Mouse (Mus musculus) right cerebral cortex, postnatal 4 days (tissue): ENCODE data around the gene Rtkn2.
"Not testable (repeated sequence)": the region's sequence is repeated elsewhere in the genome, so short reads cannot be mapped to it uniquely, and the experiment has no call there.

ENCODE experiments used
- DNase-seq: peaks from one replicate; pipeline ENCODE4 v3.0.0-alpha.2; 2022

The Rtkn2 gene

DNA sequence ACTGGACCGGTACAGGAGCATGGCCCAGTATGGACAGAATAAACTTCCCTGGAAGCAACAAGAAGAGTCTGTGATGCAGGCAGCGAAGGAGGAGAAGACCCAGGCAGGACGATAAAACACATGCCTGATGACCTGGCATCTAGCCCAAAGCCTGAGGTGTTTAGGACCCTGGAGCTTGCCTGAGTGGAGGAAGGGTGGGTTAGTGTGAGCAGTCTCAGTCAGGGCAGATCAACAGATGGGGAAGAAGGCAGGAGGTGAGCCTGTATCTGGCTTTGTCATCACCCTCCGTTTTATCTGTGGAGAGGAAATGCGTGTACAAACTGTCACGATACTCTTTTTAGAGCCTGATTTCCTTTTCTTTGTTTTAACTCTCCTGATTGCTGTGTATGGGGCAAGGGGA lies 102.3 kb downstream of the Rtkn2 start:
- DNase-seq, result no peak

DNA sequence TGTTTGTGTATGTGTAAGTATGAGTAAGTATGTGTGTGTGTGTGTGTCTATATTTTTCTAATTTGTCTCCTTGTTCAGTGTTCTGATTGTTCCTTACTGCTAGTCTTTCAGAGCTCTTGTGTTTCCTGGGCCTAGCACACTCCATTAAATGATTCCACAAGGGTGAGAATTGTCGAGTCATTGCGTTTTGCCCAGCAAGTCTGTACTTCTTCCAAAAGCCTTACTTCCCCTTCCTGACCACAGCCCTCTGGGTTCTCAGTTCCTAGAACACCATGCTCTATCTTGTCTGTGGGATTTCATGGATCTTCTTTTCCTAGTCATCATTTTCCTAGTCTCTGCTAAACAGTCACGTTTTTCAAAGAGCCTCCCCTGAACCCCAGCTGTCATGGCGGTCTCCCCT lies 106.2 kb downstream of the Rtkn2 start:
- DNase-seq, result no peak

DNA sequence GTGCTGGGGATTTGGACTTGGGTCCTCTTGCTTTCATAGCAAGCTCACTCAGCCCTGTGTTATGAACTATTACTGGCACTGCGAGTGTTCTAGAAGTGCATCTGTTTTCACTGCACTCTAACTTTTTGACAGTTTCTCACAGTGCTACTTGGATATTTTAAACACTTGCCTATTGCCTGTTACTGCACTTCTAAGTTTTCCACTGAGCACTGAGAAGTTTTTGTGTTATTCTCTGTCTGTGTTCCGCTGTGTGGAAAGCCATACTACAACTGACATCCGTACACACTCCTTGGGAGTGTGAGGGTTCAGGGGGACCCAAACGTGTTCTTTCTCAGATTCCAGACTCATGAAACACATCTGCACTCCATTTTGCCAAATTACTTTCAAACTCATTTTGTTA lies 107.6 kb downstream of the Rtkn2 start:
- DNase-seq, result no peak

DNA sequence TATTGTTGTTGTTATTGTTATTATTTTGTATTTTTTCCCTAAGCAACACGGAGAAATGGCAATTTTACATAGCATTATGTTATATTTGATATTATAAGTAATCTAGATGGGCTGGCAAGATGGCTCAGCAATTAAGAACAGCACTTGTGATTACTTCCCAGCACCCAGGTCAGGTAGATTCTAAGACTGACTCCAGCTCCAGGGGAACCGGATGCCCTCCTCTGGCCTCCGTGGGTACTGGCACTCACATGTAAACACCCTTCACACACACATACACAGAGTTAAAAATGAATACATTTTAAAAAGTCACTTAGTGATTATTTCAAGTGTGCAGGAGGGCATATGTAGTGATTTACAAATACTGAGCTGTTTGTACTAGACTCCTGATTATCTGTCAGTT lies 108.4 kb downstream of the Rtkn2 start:
- DNase-seq, result no peak

DNA sequence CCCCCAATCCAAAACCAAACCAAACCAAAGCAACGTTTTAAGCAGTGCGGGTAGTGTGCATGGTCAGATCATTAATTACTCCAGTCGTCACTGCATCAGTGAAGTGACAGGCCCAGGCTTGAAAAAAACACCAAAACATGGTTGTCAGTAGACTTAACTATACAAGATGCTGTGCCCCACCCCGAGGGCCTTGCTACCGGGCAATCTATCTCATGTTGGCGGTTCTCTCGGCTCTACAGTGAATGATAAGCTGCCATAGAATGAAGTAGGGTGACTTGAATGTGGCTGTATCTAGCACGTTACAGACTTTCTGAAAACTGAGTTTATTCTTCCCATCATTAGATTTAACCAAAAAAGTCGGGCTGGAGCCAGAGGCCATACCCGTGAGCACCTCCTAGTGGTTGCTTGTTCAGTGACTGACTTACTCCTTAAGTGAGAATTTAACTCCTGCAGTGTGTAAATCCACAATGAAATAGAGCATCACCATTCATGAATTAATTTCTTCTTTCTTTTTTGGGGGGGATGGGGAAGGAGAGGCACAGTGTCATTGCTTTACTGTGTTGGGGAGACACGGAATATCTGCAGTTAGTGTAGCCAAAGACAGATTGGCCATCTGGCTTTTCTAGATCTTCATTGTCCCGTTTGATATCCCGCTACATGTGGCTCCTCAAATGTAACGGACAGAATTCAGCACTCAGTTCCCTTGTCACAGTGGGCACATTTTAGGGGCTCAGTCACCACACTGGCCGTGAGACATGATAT lies 110.2 kb downstream of the Rtkn2 start:
- no peak for DNase-seq

DNA sequence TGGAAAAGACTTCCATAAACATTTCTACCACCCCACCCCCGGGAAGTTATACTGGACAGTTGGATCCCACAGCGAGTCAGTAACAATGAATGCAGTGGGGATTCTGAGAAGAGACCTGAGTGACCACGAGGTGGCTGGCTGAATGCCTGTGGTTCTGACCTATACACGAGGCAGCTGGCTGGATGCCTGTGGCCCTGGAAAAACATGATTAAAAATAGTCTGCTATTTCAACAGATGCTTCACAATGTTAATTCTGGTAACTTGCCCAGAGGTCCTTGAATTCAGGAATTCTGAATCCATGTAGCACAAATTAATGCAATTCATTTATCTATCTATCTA lies 110.8 kb downstream of the Rtkn2 start:
- peak; percentile 19 for DNase-seq

DNA sequence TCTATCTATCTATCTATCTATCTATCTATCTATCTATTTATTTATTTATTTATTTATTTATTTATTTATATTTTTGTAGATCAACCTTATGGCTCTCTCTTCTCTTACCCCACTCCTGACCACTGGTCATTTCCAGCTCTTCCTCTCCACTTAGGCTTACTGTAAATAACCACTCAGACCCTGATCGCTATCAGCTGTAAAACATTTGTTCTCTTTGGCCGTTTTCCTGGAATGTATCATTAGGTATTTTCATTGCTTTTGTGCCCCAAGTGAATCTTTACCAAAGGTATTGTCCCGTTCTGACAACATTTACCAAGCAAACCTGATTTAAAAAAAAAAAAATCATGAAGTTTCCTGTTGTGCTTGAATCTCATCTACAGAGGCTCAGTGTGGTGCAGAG lies 111.2 kb downstream of the Rtkn2 start:
- DNase-seq, result no peak

DNA sequence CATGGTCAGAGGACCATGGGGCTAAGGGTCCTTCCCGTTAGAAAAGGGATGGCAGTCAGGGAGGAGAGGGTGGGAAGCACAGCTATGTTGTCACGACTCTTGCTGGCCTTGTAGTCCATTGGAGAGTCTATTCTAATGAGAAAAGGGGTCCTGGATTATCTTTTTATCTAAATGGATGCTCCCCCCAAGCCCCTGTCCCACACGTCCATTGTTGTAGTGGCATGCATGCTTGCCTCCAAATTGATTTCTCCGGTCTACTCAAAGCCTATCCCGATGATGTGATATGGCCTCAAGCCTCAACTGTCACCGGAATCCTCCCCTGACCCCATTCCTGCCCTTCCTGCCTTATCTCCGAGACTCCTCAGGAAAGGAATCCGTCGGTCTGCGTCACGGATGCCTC lies 111.6 kb downstream of the Rtkn2 start:
- DNase-seq, result no peak

DNA sequence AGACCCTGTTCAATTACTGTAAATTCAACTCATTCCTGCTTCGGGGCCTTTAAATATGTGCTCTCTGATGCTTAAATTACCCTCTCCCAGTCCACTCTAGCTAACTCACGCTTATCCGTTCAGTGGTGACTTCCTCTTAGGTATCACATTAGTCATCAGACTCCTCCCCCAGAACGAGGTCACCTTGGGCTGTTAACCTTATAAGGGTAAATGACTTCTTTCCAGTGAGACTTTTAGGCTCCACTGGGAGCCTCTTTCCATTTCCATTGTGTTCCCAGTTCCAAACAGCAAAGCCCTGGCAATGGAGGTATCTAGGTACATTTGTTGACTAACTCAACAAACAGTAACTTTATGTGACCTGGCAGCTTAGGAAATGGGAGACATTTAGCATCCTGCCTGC lies 112.5 kb downstream of the Rtkn2 start:
- no peak for DNase-seq

DNA sequence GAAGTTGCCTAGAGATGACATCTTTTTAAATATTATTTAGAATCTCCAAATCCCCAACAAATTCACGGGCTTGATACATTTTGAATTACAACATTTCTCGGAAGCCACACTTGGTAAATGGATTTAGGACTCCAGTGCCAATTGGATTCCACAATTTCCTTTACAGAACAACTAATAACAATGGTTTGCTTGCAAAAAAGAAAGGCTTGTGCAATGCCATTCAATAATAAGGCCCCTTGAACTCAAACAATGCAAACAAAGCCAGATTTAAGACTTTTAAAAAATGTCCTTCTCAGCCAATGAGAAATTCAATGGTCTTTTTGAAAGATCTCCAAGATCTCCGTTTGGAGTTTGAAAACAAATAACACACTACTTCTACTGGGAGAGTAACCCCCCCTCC lies 114.1 kb downstream of the Rtkn2 start:
- no peak for DNase-seq

DNA sequence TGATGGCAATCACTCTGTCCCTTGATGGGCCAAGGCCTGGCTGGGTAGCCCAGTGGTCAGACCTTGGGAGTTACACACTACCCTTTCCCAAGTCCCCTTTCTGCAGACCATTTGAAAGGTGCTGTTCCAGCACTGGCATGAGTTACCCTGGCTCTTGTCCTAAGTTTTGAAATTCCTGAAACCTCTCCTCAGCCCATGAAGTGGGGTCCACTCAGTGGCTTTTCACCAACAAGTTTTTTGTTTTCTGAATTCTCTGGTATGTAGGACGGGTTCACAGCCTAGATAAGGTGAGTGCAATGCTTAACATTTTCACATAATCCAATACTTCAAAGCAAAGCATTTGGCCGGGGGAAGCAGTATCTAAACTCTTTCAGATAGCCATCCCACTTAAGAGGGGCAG lies 115.8 kb downstream of the Rtkn2 start:
- no peak for DNase-seq

DNA sequence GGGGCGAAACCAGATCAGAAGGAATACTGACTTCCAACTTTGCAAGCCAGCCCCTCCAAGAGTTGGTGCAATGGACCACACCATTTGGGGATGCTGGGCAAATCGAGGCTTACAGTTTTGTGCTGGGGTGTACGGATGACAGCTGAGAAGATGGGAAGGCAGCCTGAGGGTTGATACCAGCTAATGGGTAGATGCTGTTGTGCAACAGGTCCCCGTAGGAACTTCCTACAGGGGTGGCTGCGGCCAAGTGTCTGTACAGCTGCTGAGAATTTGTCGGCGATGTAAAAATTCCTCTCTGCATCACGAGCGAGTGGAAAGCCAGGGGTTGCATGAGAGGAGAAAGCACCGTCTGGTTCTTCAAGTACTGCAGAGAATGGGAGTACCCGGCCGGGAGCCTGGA lies 117.0 kb downstream of the Rtkn2 start:
- DNase-seq, result no peak

DNA sequence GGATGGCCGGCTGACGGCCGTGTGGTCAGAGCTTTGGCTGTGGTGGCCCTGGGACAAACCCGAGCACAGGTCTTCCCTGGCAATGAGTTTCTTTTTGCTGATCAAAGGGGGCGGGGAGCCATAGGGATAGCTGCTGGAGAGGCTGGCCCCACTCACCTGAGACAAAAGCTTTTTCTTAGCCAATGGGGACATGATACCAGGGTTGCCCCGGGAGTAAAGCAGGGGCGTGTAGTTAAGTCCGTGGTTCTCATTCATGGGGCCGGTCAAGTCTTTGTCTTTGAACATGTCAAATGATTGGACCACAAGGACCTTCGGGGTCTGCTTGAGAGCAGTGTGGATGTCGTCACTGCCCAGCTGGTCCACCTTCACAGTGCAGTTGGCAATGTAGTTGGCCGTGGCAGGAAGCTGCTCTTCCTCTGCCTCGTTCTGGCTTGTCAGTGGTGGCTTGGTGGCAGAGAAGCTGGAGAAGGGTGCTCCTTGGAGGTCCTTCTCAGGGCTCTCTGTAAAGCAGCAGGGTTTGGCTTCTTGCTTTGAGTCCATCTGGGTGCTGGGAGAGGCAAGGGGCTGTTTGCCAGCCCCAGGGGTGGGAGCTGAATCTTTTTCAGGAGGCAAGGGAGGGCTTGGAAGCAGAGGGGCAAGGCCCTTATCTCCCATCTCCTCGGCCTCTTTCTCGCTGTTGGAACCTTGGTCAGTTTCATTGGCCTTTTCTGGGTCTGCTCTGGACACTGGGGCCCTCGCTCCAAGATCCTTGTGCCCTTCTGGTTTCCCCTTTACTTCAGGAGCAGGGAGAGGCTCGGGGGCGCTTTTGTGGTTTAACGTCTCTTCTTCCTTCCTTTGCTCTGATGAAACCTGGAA lies 118.7 kb downstream of the Rtkn2 start:
- DNase-seq, result no peak

DNA sequence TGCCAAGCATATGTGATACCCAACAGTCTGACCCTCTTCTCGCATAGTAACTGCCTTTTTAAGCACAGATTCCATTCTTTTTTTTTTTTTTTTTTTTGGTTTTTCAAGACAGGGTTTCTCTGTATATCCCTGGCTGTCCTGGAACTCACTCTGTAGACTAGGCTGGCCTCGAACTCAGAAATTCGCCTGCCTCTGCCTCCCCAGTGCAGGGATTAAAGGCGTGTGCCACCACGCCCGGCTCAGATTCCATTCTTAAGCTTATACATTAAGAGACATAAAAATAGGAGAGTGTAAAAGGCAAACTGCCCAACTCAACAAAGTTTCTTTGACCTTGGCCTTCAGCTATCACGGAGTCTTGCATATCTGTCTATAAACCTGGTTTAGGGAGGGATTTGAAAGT lies 120.4 kb downstream of the Rtkn2 start:
- DNase-seq, result not testable (repeated sequence)

DNA sequence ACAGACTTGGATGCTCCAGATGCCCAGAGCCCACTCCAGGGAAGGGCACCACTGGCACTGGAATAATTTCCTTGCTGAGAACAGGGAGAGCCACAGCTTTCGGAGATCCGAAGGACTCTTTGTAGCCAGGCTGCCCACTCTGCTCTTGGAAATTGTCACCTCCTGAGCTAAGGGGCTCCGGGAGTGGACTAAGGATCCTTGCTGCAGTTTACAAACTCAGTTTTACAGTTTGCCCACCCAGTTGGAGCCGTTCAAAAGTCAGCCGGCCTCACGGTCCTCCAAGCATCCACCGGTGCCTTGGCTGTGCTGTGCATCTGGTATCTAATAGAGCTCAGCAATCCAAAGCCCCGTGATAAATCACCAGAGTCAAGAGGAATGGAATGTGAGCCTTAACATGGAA lies 121.1 kb downstream of the Rtkn2 start:
- no peak for DNase-seq

DNA sequence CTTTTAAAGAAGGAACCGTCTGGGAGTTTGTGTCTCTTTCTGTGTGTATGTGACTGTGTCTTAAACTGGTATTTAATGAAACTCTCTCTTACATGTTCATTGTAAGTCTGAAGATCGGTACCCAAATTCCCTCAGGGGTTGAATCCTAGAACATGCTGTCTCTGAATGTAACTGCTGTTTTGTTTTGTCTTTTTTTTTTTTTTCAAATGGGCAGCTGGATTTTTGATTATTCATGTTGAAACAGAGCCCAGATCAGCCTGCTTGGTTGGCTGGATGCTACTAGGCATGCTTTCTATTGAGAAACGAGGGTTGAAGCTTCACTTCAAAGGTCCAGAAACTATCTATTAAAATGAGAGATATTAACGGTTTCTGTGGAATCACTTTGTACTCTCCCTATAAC lies 121.9 kb downstream of the Rtkn2 start:
- DNase-seq, result no peak

DNA sequence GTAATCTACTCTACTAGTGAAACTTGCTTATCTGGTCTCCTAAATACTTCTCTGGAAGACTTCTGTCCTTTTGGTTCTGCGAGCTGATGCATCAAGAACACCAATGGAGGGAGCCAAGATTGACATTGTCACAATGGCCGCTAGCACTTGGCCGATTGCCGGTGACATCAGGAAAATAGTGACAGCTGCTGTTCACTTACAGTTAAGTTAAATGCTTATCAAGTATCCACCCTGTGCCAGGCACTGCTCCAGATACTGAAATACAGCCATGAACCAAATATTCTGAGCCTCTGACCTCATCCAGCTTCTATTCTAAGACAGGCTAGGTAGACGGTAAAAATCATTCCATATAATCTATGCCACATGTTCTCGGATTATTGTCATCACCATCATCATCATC lies 123.2 kb downstream of the Rtkn2 start:
- DNase-seq, result no peak

DNA sequence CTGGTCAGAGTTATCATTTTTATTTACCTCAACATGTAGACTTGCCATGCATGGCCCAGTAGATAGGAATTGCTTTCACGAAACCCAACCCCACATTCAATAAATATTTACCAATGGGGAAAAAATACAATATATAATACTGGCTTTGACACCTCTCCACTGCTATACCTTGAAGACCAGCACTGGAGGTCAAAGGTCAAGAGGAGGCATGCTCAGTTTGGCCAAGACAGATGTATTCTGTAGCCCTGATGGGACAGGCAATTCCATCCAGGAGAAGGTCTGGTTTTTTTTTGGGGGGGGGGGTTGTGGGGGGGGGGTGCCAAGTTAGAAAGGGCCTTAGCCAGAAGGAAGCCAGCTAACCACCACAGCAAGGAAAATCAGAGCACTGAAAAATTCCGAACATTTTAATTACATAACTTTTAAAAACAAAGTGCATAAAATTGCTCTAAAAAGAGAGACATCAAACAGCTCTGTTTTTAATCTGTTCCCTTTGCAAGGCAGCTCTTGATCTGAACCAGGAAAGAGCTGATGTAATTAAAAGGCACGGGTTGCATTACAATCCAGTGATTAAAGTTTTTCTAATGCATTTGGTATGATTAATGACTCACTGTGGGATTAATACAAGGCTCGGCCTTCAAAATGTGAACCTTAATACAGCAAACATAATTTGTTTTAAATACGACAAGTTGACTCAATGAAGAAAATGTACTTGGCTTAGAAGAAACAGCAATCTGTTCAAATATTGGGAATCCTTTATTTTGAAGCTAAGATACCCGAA lies 123.9 kb downstream of the Rtkn2 start:
- DNase-seq, result no peak

DNA sequence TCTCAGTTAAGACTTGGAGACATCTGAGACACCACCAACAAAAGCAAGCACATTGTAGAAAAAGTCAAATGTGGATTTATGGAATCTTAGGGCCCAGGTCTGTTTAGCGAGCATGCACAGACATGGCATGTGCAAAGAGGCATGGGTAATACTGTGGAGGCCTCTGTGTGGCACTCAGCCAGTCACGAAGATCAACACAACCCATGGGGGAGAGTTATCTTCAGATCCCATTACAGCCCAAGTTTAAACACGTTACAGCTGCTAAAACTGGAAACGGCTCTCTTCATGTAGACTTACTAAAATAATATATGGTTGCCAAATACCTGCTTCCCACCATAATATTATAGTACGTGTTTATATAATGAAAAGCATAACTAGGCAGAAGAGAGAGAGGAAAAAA lies 124.6 kb downstream of the Rtkn2 start:
- no peak for DNase-seq

DNA sequence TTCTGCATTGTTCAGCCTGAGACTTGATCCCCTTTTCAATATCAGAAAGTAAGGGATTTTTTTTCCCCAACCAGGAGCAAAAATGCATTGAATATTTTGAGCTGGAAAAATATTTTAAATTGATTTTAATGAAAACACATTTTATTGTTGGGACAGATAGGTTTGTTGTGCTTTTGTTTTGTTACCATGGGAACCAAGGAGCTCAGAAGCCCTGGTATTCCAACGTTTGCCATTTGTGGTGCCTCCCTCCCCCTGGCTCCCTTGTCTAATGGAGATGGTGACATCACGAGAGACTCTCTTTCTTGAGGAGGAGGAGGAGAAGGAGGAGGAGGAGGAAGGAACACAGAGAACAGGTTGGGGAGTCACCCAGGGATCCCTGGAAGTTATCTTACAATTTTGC lies 125.1 kb downstream of the Rtkn2 start:
- DNase-seq, result no peak

DNA sequence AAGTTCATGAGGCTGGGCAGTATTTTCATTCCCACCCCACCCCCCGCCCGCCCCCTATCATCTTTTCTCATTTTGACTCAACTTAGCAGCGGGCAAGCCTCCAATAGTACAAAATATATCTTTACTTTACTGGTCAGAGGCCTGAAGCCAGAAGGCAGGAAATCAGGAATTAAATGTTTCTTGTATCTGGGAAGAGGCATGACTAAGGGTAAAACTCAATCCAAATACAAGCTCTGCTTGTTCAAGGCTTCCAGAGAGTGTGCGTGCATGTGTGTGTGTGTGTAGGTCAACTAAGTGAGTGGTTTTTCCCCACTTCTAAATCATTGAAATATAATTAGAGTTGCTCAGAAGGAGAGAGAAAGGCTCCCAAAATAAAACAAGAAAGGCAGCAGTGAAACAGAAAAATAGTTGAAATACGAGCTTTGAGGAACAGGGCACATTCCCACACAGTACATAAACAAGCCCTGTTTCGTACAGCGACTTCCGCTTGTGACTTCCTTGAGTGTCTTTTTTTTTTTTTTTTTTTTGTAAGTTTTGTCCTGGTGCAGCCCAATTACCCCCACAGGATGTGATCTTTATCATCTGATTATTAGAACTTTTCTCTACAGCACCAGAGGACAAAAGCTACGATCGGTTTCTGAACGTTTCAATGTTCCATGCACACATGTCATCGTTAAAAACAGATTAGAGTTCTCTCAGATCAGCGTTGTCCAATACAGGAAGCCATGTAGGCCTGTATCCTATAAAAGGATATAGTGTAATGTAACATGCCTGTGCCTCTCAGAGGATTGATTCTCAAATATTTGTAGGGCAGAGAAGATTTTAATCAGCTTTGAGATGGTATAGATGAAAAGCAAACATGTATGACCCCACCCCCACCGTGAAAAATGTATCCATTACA lies 125.8 kb downstream of the Rtkn2 start:
- no peak for DNase-seq

DNA sequence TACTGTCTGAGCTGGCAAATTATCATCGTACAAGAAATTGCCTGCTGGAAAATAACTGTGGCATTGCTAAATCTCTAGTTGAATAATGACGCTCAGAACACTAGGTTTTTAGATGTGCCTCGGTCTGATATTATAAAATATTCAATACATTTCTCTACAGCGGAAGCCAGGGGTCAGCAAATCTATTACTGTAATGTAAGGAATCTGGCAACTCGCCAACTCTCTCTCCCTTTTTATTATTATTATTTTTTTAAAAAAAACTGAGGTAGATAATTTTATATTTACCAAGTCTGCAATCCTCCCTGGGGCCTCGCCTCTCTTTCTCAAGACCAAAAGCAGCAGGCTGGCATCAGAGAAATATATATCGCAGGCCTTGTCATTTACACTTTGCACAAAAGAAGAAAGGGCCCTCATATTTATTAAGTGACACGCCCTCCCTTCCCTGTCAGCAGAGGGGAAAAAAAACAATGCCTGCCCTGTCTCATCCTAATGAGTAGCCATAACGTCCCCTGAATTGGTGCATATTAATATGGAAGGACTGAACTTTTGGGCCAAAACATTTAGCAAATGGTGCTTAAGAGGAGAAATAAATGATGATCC lies 127.1 kb downstream of the Rtkn2 start:
- no peak for DNase-seq
